Mouse (Mus musculus) thymus, adult 2 months (tissue): ENCODE data around the gene Mdc1. TPM values are rescaled to one million over a fixed set of nuclear protein-coding genes. Genes with fewer than 3 reads are reported as not detected.
A peak's percentile ranks its signal among the peaks of the same experiment; 100 is the strongest.

Experiments used
- DNase-seq: peaks from one replicate; pipeline ENCODE4 v3.0.0; 2021
- H3K27ac ChIP-seq: fragments of 200-500 bp; 2 replicates; pipeline ENCODE4 v1.5.1; 2012; ENCODE audit warnings: low read length, control low read depth; ENCODE audit not compliant: control insufficient read depth, insufficient read depth
- H3K27me3 ChIP-seq: fragments of 200-500 bp; 2 replicates; pipeline ENCODE4 v1.6.1; 2012; ENCODE audit warnings: mild to moderate bottlenecking, low read length, moderate library complexity, mixed read lengths; ENCODE audit not compliant: control insufficient read depth, insufficient read depth
- H3K36me3 ChIP-seq: fragments of 200-500 bp; 2 replicates; pipeline ENCODE4 v1.6.1; 2012; ENCODE audit warnings: mild to moderate bottlenecking, low read length, moderate library complexity; ENCODE audit not compliant: control insufficient read depth, insufficient read depth
- H3K4me1 ChIP-seq: fragments of 200-500 bp; replicated peaks from 2 replicates; pipeline ENCODE4 v1.6.1; 2012; ENCODE audit warnings: low read length; ENCODE audit not compliant: control insufficient read depth, insufficient read depth
- H3K4me3 ChIP-seq: fragments of 200-500 bp; 2 replicates; pipeline ENCODE4 v1.5.1; 2012; ENCODE audit warnings: mild to moderate bottlenecking, low read length, control low read depth, moderate library complexity; ENCODE audit not compliant: control insufficient read depth, insufficient read depth
- CTCF ChIP-seq: fragments of 200-500 bp; IDR thresholded peaks from 2 replicates; pipeline ENCODE4 v1.5.1; 2012; ENCODE audit warnings: mild to moderate bottlenecking, control low read depth, low read length, moderate library complexity, borderline replicate concordance; ENCODE audit not compliant: control insufficient read depth, poor library complexity, insufficient read depth; ENCODE audit errors: extremely low read depth
- POLR2A ChIP-seq: fragments of 200-500 bp; IDR thresholded peaks from 2 replicates; pipeline ENCODE4 v1.6.1; 2012; ENCODE audit warnings: mild to moderate bottlenecking, low read length, control low read depth, moderate library complexity; ENCODE audit not compliant: control insufficient read depth, poor library complexity, insufficient read depth; ENCODE audit errors: extremely low read depth
- WGBS: fragments of 180-500 bp; shearing (Covaris S2); methylation state at CpG from one replicate; pipeline ENCODE4 v1.1.7; 2018; 5-methylcytosine and 5-hydroxymethylcytosine counted together
- polyA plus RNA-seq: library from polyadenylated mRNA; depleted of rRNA; stranded (reverse); fragments of >200 nt; gene quantifications from 2 replicates; pipeline ENCODE4 v1.2.3, GENCODE M21; 2012

Gene Mdc1
- polyA plus RNA-seq, 1 experiment, result 17.4 TPM

GRCm38 (mm10) chr17:35887725-35888124 lies 46.4 kb downstream of the Mdc1 start:
- Histone ChIP-seq H3K4me3 (no peak overlapping the region), H3K4me1 (no peaks in the 10 kb centered on the region), H3K36me3 (peaks cover 86% of the 10 kb centered on the region), H3K27me3 (no peaks in the 10 kb centered on the region), H3K27ac (no peak overlapping the region)
- TF ChIP-seq POLR2A (no peak), CTCF (no peak)
- DNase-seq, result no peak
- 96% methylated on average over 9 of the region's 17 CpGs for whole genome bisulfite sequencing

DNA sequence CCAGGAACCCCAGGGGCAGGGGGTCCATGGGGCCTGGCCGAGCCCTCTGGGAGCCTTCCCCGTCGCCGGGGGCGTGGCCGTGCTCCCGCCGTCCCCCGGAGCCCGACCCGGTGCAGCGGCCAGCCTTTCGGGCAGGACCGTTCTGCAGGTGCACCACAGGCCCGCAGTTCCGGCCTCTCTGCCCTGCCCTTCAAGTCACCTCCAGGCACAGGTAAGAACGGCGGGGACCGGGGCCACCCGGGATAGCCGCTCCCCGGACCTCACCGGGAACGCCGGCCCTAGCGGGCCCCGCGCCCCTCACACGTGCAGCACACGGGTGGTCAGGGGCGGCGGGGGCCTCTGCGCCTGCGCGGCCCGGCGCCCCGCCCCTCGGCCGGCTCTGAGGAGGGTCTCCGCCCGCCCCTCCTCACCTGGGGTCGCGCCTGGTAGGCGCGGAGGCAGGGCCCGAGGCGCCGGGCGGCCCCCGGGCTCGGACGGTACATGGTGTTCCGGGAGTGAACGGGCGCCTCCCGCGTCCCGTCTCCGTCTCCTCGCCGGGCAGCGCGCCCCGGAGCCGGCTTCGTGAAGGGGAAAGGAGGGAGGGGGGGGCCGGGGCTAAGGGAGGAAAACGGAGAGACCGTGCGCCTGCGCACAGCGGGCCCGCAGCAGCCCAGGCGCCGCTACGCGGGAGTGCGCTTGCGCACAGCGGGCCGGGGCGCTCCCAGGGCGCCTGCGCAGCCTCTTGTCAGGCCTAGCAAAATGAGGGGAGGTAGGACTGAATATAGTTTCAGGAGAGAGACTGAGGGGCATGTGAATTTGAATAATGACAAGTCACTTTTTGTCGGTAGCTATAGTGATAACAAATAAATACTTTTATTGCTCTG lies 55.7 kb downstream of the Mdc1 start, which contains the start of gene 2310061I04Rik:
Gene 2310061I04Rik, minus strand, starts transcription at position 651 of the 863 bp plus-strand sequence.
- Histone ChIP-seq H3K36me3 (peaks cover 14% of the 10 kb centered on the region), H3K4me3 (peak within 1 kb of the TSS; percentile 98), H3K27ac (peak within 1 kb of the TSS; percentile 62), H3K4me1 (peaks cover 14% of the 10 kb centered on the region), H3K27me3 (no peaks in the 10 kb centered on the region)
- TF ChIP-seq POLR2A, result peak; percentile 41; the same call in 1 of the 2 replicates
- 0 out of 2 replicates have a peak, but pooled peaks have one; percentile 25 for TF ChIP-seq CTCF
- WGBS, result under 1% methylated on average over 86 of the region's 86 CpGs
- DNase-seq, result peak; percentile 91

GRCm38 (mm10) chr17:35897644-35898573 lies 56.6 kb downstream of the Mdc1 start:
- peak overlapping the region; percentile 62 for H3K27ac ChIP-seq
- H3K4me3 ChIP-seq, result 0 out of 2 replicates have a peak overlapping the region, but pooled peaks have one; percentile 2
- no peaks in the 10 kb centered on the region for H3K27me3 ChIP-seq

DNA sequence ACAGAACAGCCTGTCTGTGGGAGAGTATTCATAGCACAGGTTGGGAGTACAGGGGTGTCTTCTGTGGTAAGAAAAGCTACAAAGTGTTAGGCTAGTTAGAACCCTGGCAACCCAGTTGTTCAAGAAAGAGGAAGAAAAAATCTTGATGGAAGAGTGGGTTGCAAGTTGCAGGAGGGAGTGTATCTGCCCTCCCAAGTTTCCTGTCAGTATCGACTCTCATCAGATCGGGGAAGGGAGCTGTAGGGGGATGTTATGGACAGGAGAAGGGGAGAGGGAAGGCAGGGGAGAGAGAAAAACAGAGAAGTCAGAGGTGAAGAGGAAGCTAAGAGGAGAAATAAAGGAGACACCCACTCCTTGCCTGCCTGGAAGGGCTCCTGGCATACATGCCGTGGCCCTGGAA lies 59.3 kb downstream of the Mdc1 start:
- Histone ChIP-seq H3K27me3 (no peaks in the 10 kb centered on the region), H3K4me3 (no peak overlapping the region), H3K4me1 (peaks cover 26% of the 10 kb centered on the region), H3K27ac (no peak overlapping the region), H3K36me3 (no peaks in the 10 kb centered on the region)
- no peak for TF ChIP-seq POLR2A
- no peak for TF ChIP-seq CTCF
- DNase-seq, result no peak
- WGBS, result 48% methylated on average over 3 of the region's 3 CpGs

More at GRCm38 (mm10) chr17:35897644-35898573, 56.6 kb downstream of the Mdc1 start:
- no peak for DNase-seq
- TF ChIP-seq CTCF (no peak), POLR2A (no peak)
- Histone ChIP-seq H3K4me1 (peaks cover 16% of the 10 kb centered on the region), H3K36me3 (peaks cover 6% of the 10 kb centered on the region)
- 28% methylated on average over 23 of the region's 23 CpGs for WGBS

DNA sequence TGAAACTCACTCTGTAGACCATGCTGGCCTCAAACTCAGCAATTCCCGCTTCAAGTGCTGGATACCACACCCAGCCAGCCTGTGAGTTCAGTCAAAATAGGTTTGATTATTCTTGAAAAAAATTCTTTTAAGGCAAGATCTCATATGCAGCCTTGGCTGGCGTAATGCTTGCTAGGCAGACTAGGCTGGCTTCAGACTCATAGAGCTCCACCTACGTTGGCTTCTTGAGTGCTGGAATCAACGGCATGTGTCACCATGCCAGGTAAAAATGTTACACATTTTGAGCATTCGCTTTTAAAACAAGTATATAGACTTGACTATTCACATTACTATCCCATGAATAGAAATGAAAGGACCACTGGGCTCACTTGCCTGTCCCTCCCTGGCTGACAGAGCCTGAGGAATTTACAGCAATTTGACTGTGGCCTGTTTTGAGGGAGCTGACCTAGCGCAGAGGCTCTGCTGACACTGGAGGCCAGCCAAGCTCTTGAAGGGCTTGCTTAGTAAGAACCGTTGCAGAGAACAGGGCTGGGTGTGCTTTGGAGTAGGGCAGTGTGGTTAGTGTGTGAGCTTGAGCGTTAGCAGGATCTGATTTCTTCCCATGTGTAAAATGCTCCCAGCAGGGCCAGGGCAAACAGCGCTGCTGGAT lies 62.2 kb downstream of the Mdc1 start:
- Histone ChIP-seq H3K27ac (peak overlapping the region; percentile 44; the same call in 1 of the 2 replicates), H3K36me3 (no peaks in the 10 kb centered on the region), H3K27me3 (no peaks in the 10 kb centered on the region), H3K4me1 (peaks cover 13% of the 10 kb centered on the region), H3K4me3 (no peak overlapping the region)
- no peak for DNase-seq
- TF ChIP-seq POLR2A (no peak), CTCF (no peak)
- 58% methylated on average over 9 of the region's 9 CpGs for WGBS
